Mouse (Mus musculus) layer of hippocampus, adult 8-10 months (tissue): ENCODE results near the gene Dhx34. TPM values are rescaled to one million over a fixed set of nuclear protein-coding genes. Genes with fewer than 3 reads are reported as not detected.

Source experiments
- DNase-seq, 2 experiments: peaks; one replicate each; pipeline ENCODE4 v3.0.0; 2022; ENCODE audit warnings: low spot score in 2 of 2
- total RNA-seq, 4 experiments: library from RNA; stranded (reverse); gene quantifications; 2 replicates each; pipeline ENCODE4 v1.2.4; 2022

The Dhx34 gene
- total RNA-seq, 4 experiments from 2014 or later: 12.4 to 17.6 (median 13.5) TPM

GRCm38 (mm10) chr7:16210862-16211365 lies 10.9 kb downstream of the Dhx34 start:
- DNase-seq: no peak

- no peak for DNase-seq
These were observed 12.8 kb downstream of the Dhx34 start for GRCm38 (mm10) chr7:16208781-16209665.

GRCm38 (mm10) chr7:16207496-16207895 lies 14.3 kb downstream of the Dhx34 start:
- peak; percentile 26 to 33 for DNase-seq

- DNase-seq: no peak
These were observed 14.8 kb downstream of the Dhx34 start for GRCm38 (mm10) chr7:16207076-16207475.

- DNase-seq: no peak
These were observed 17.0 kb downstream of the Dhx34 start for GRCm38 (mm10) chr7:16204791-16205190.

- DNase-seq: no peak
These were observed 18.3 kb downstream of the Dhx34 start for GRCm38 (mm10) chr7:16203505-16203903.

- no peak for DNase-seq
These were observed 18.9 kb downstream of the Dhx34 start for GRCm38 (mm10) chr7:16202756-16203504.

GRCm38 (mm10) chr7:16201136-16201535 lies 20.7 kb downstream of the Dhx34 start:
- DNase-seq: no peak

GRCm38 (mm10) chr7:16198540-16198939 lies 23.3 kb downstream of the Dhx34 start:
- DNase-seq: no peak

- no peak for DNase-seq
These were observed 24.7 kb downstream of the Dhx34 start for GRCm38 (mm10) chr7:16197166-16197565.

GRCm38 (mm10) chr7:16196616-16197015 lies 25.2 kb downstream of the Dhx34 start:
- DNase-seq: no peak

- no peak for DNase-seq
These were observed 28.1 kb downstream of the Dhx34 start for GRCm38 (mm10) chr7:16193702-16194101.

- DNase-seq: peak; percentile 64 to 86
These were observed 29.5 kb downstream of the Dhx34 start for GRCm38 (mm10) chr7:16192315-16192714.

GRCm38 (mm10) chr7:16187494-16187893 lies 34.3 kb downstream of the Dhx34 start:
- no peak for DNase-seq

GRCm38 (mm10) chr7:16183663-16184062 lies 38.2 kb downstream of the Dhx34 start:
- no peak for DNase-seq

GRCm38 (mm10) chr7:16178114-16178513 lies 43.7 kb downstream of the Dhx34 start:
- no peak for DNase-seq

- DNase-seq: no peak
These were observed 46.3 kb downstream of the Dhx34 start for GRCm38 (mm10) chr7:16175542-16175931.

GRCm38 (mm10) chr7:16174597-16175541 lies 47.0 kb downstream of the Dhx34 start, which contains the start of gene Meis3:
TSS of gene Meis3 (plus strand) at chr7:16175090.
- no peak for DNase-seq

- DNase-seq: no peak
These were observed 48.7 kb downstream of the Dhx34 start for GRCm38 (mm10) chr7:16173146-16173545.

GRCm38 (mm10) chr7:16172586-16173140 lies 49.2 kb downstream of the Dhx34 start:
- DNase-seq: no peak

GRCm38 (mm10) chr7:16172141-16172581 lies 49.7 kb downstream of the Dhx34 start:
- DNase-seq: no peak
